Mouse (Mus musculus) MEL (cell line): ENCODE data around the gene Gm49711. TPM values are rescaled to one million over a fixed set of nuclear protein-coding genes. Genes with fewer than 3 reads are reported as not detected.

Experiments
- DNase-seq: peaks from one replicate; pipeline ENCODE4 v3.0.0; 2011; ENCODE audit warnings: low read depth, low spot score
- H3K27ac ChIP-seq: 2 replicates; pipeline ENCODE4 v1.5.1; 2012; ENCODE audit warnings: low read depth, mild to moderate bottlenecking, control low read depth, low read length, moderate library complexity; ENCODE audit not compliant: control insufficient read depth
- H3K27me3 ChIP-seq, 2 experiments: fragments of 150-350 bp in 1 of 2; sonication (generic) in 1 of 2; 2 replicates each; pipeline ENCODE4 v1.6.1; 2012; ENCODE audit warnings: low read length in 2 of 2, mild to moderate bottlenecking in 2 of 2, improper control_type of control experiment in 1 of 2, moderate library complexity in 1 of 2; ENCODE audit not compliant: insufficient read depth in 2 of 2, control insufficient read depth in 1 of 2
- H3K36me3 ChIP-seq, 2 experiments: 2 replicates each; pipeline ENCODE4 v1.6.1; 2012 to 2014; ENCODE audit warnings: low read length in 2 of 2, improper control_type of control experiment in 1 of 2, inconsistent platforms in 1 of 2, mild to moderate bottlenecking in 1 of 2; ENCODE audit not compliant: insufficient read depth in 2 of 2, control insufficient read depth in 1 of 2
- H3K4me1 ChIP-seq, 2 experiments: fragments of 150-350 bp in 1 of 2; sonication (generic) in 1 of 2; 2 replicates each; pipeline ENCODE4 v1.6.1; 2012; ENCODE audit warnings: low read length in 2 of 2, improper control_type of control experiment in 1 of 2, mild to moderate bottlenecking in 1 of 2; ENCODE audit not compliant: insufficient read depth in 2 of 2, control insufficient read depth in 1 of 2
- H3K4me3 ChIP-seq, 2 experiments: fragments of 150-350 bp in 1 of 2; sonication (generic) in 1 of 2; 2 replicates each; pipeline ENCODE4 v1.5.1; 2012; ENCODE audit warnings: low read depth in 2 of 2, low read length in 2 of 2, mild to moderate bottlenecking in 2 of 2, moderate library complexity in 2 of 2, control low read depth in 1 of 2, improper control_type of control experiment in 1 of 2; ENCODE audit not compliant: control insufficient read depth in 1 of 2, insufficient read depth in 1 of 2
- H3K79me2 ChIP-seq: 2 replicates; pipeline ENCODE4 v1.6.1; 2012; ENCODE audit warnings: mild to moderate bottlenecking, low read length, moderate library complexity; ENCODE audit not compliant: control insufficient read depth, poor library complexity, insufficient read depth
- H3K9ac ChIP-seq: 2 replicates; pipeline ENCODE4 v1.6.1; 2012; ENCODE audit warnings: low read depth, mild to moderate bottlenecking, control low read depth, low read length, moderate library complexity; ENCODE audit not compliant: control insufficient read depth, poor library complexity, severe bottlenecking
- H3K9me3 ChIP-seq: fragments of 150-350 bp; sonication (generic); replicated peaks from 2 replicates; pipeline ENCODE4 v1.6.1; 2012; ENCODE audit warnings: mild to moderate bottlenecking, low read length, improper control_type of control experiment, moderate library complexity; ENCODE audit not compliant: insufficient read depth
- BHLHE40 ChIP-seq: IDR thresholded peaks from 2 replicates; pipeline ENCODE4 v1.6.1; 2012; ENCODE audit warnings: low read depth, mild to moderate bottlenecking, inconsistent platforms, low read length, improper control_type of control experiment, borderline replicate concordance
- E2F4 ChIP-seq: IDR thresholded peaks from 2 replicates; pipeline ENCODE4 v1.6.1; 2011; ENCODE audit warnings: low read depth, low read length, improper control_type of control experiment, borderline replicate concordance
- EP300 ChIP-seq, 2 experiments: IDR thresholded peaks; 2 replicates each; pipeline ENCODE4 v1.6.1; 2011; ENCODE audit warnings: improper control_type of control experiment in 2 of 2, low read length in 2 of 2, low read depth in 1 of 2, mild to moderate bottlenecking in 1 of 2
- ETS1 ChIP-seq: IDR thresholded peaks from 2 replicates; pipeline ENCODE4 v1.6.1; 2012; ENCODE audit warnings: low read depth, mild to moderate bottlenecking, inconsistent platforms, low read length, improper control_type of control experiment, moderate library complexity
- GABPA ChIP-seq: IDR thresholded peaks from 2 replicates; pipeline ENCODE4 v1.6.1; 2012; ENCODE audit warnings: low read depth, mild to moderate bottlenecking, inconsistent platforms, low read length, improper control_type of control experiment, moderate library complexity
- HCFC1 ChIP-seq: IDR thresholded peaks from 2 replicates; pipeline ENCODE4 v1.6.1; 2012; ENCODE audit warnings: low read depth, mild to moderate bottlenecking, inconsistent platforms, low read length, improper control_type of control experiment, moderate library complexity
- MAFK ChIP-seq: IDR thresholded peaks from 2 replicates; pipeline ENCODE4 v1.6.1; 2011; ENCODE audit warnings: low read depth, mild to moderate bottlenecking, low read length, improper control_type of control experiment, borderline replicate concordance
- MAX ChIP-seq: IDR thresholded peaks from 2 replicates; pipeline ENCODE4 v1.6.1; 2011; ENCODE audit warnings: low read length, improper control_type of control experiment
- MEF2A ChIP-seq: IDR thresholded peaks from 2 replicates; pipeline ENCODE4 v1.6.1; 2014; ENCODE audit warnings: low read depth, mild to moderate bottlenecking, inconsistent platforms, low read length, improper control_type of control experiment; ENCODE audit not compliant: poor library complexity, insufficient replicate concordance, severe bottlenecking; ENCODE audit errors: extremely low read depth
- MXI1 ChIP-seq: IDR thresholded peaks from 2 replicates; pipeline ENCODE4 v1.6.1; 2011; ENCODE audit warnings: mild to moderate bottlenecking, low read depth, low read length, improper control_type of control experiment
- MYB ChIP-seq: IDR thresholded peaks from 2 replicates; pipeline ENCODE4 v1.6.1; 2011; ENCODE audit warnings: mild to moderate bottlenecking, low read depth, low read length, improper control_type of control experiment
- NRF1 ChIP-seq: IDR thresholded peaks from 2 replicates; pipeline ENCODE4 v1.6.1; 2014; ENCODE audit warnings: low read depth, mild to moderate bottlenecking, inconsistent platforms, low read length, improper control_type of control experiment, moderate library complexity; ENCODE audit not compliant: poor library complexity, insufficient read depth, severe bottlenecking
- POLR2AphosphoS2 ChIP-seq: IDR thresholded peaks from 2 replicates; pipeline ENCODE4 v1.6.1; 2011; ENCODE audit warnings: low read length, improper control_type of control experiment
- POLR2AphosphoS5 ChIP-seq: IDR thresholded peaks from 2 replicates; pipeline ENCODE4 v1.6.1; 2012; ENCODE audit warnings: low read depth, borderline replicate concordance, mild to moderate bottlenecking, inconsistent platforms, low read length, moderate library complexity, mixed read lengths
- RAD21 ChIP-seq: IDR thresholded peaks from 2 replicates; pipeline ENCODE4 v1.6.1; 2011; ENCODE audit warnings: mild to moderate bottlenecking, low read depth, low read length, improper control_type of control experiment
- RCOR1 ChIP-seq: IDR thresholded peaks from 2 replicates; pipeline ENCODE4 v1.6.1; 2012; ENCODE audit warnings: low read depth, mild to moderate bottlenecking, inconsistent platforms, low read length, improper control_type of control experiment
- SMC3 ChIP-seq: IDR thresholded peaks from 2 replicates; pipeline ENCODE4 v1.6.1; 2011; ENCODE audit warnings: low read depth, low read length, improper control_type of control experiment
- TCF12 ChIP-seq: IDR thresholded peaks from 2 replicates; pipeline ENCODE4 v1.6.1; 2014; ENCODE audit warnings: low read depth, mild to moderate bottlenecking, inconsistent platforms, low read length, improper control_type of control experiment, moderate library complexity
- USF1 ChIP-seq: IDR thresholded peaks from 2 replicates; pipeline ENCODE4 v1.6.1; 2014; ENCODE audit warnings: low read depth, mild to moderate bottlenecking, inconsistent platforms, low read length, improper control_type of control experiment, moderate library complexity
- ZC3H11A ChIP-seq: IDR thresholded peaks from 2 replicates; pipeline ENCODE4 v1.6.1; 2012; ENCODE audit warnings: low read depth, mild to moderate bottlenecking, inconsistent platforms, low read length, improper control_type of control experiment
- ZKSCAN1 ChIP-seq: IDR thresholded peaks from 2 replicates; pipeline ENCODE4 v1.6.1; 2012; ENCODE audit warnings: low read depth, mild to moderate bottlenecking, inconsistent platforms, low read length, improper control_type of control experiment, moderate library complexity
- ZNF384 ChIP-seq: IDR thresholded peaks from 2 replicates; pipeline ENCODE4 v1.6.1; 2012; ENCODE audit warnings: low read depth, mild to moderate bottlenecking, inconsistent platforms, low read length, improper control_type of control experiment
- polyA plus RNA-seq, 2 experiments: library from polyadenylated mRNA; stranded (reverse) in 1 of 2; unstranded in 1 of 2; fragments of >175 nt in 1 of 2; fragments of >200 nt in 1 of 2; gene quantifications; 2 replicates each; pipeline versions ENCODE4 v1.2.1 to v1.2.4; 2012; ENCODE audit warnings: low replicate concordance in 2 of 2, low read depth in 1 of 2; ENCODE audit not compliant: insufficient read length in 2 of 2, insufficient read depth in 1 of 2, missing spikeins in 1 of 2
- total RNA-seq: library from RNA; depleted of rRNA; stranded (reverse); fragments of 300-350 nt; gene quantifications from 2 replicates; pipeline ENCODE4 v1.2.3, GENCODE M21; 2012

Gm49711 gene
- total and polyA plus RNA-seq, 3 experiments: not detected

DNA sequence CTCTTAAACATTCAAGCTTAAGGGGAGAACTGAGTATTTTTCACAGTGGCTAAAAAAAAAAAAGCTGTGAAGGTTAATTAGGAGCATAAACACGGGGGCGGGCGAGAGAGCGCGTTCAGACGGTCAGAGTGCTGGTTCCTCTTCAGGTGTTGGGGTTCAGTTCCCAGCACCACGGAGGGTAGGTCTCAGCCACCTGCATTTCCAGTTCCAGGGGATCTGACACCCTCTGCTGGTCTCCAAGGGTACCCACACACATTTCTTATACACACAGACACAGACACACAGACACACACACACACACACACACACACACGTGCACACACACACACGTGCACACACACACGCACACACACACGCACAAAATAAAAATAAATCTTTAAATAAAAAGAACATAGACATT is 18.1 kb upstream of the Gm49711 start:
- Histone ChIP-seq H3K36me3 (no peaks in the 10 kb centered on the region), H3K27ac (no peak overlapping the region), H3K9ac (no peak overlapping the region)
- TF ChIP-seq GABPA (no peak), TCF12 (no peak), MAX (no peak), POLR2AphosphoS2 (no peak), POLR2AphosphoS5 (no peak), NRF1 (no peak), USF1 (no peak), MAFK (no peak), MXI1 (no peak), ZKSCAN1 (no peak), E2F4 (no peak), ZC3H11A (no peak), ETS1 (no peak), RCOR1 (no peak), MYB (no peak), HCFC1 (no peak), ZNF384 (no peak)
- TF ChIP-seq, all 39 proteins: peak for 0
- peaks cover 0 to 12% of the 10 kb centered on the region in 2 experiments for H3K27me3 ChIP-seq
- no peak overlapping the region for H3K4me3 ChIP-seq
- H3K79me2 ChIP-seq: no peaks in the 10 kb centered on the region
- DNase-seq: no peak
- H3K4me1 ChIP-seq: no peaks in the 10 kb centered on the region
- H3K9me3 ChIP-seq: no peaks in the 10 kb centered on the region

DNA sequence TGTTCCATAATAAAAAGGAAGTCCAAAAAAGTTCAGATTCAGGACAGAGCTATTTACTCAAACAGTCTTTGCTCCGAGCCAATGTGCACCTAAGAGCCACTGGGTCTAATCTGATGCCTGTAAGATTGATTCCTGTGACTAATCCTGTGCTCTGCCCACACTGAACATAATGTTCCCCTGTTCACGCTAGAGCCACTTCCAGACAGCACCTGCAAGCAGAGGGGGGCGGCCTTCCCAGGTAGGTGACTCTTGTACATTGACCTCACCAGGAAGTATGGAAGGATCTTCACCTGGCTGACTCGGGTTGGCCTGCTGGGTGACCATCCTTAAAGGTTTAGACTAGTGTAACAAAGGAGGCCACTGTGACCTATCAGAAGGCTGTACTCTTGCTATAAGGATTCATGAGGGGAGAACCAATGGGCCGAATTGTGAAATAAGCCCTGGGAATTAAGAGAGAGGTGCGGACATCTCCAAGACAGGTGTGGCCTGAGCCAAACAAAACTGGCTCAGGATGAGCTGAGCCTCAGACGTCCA is 6.3 kb upstream of the Gm49711 start:
- no peak overlapping the region for H3K9ac ChIP-seq
- no peaks in the 10 kb centered on the region for H3K4me1 ChIP-seq
- no peak for DNase-seq
- no peak overlapping the region for H3K27ac ChIP-seq
- peaks cover 0 to 3% of the 10 kb centered on the region in 2 experiments; a peak in 3 of 4 replicates for H3K27me3 ChIP-seq
- no peaks in the 10 kb centered on the region for H3K9me3 ChIP-seq
- H3K79me2 ChIP-seq: no peaks in the 10 kb centered on the region
- no peaks in the 10 kb centered on the region for H3K36me3 ChIP-seq
- no peak overlapping the region for H3K4me3 ChIP-seq
- no peak for TF ChIP-seq NRF1
- no peak for TF ChIP-seq MXI1
- TF ChIP-seq USF1: no peak
- no peak for TF ChIP-seq BHLHE40
- no peak for TF ChIP-seq EP300 (IDR thresholded peaks at IDR 0.05; ENCODE audit: low read depth in 1 of 2, low read length in 2 of 2)
- TF ChIP-seq POLR2AphosphoS2: no peak
- TF ChIP-seq MEF2A: no peak
- no peak for TF ChIP-seq SMC3
- no peak for TF ChIP-seq RAD21
